Mouse (Mus musculus): Measurements from ENCODE around the gene Casc1.
"Not testable (repeated sequence)": the region's sequence is repeated elsewhere in the genome, so short reads cannot be mapped to it uniquely, and the experiment has no call there.

The Casc1 gene

GRCm38 (mm10) chr6:145139236-145139635 lies 71.6 kb downstream of the Casc1 start:
- in situ Hi-C loops (cut with MseI, MboI): no loop called here

GRCm38 (mm10) chr6:145136831-145137230 lies 74.0 kb downstream of the Casc1 start:
- in situ Hi-C loops (cut with MseI, MboI): no loop called here

GRCm38 (mm10) chr6:145135804-145136203 lies 75.0 kb downstream of the Casc1 start:
- in situ Hi-C loops (cut with MseI, MboI): no loop called here

GRCm38 (mm10) chr6:145135295-145135694 lies 75.5 kb downstream of the Casc1 start:
- in situ Hi-C loops (cut with MseI, MboI): no loop called here

- in situ Hi-C loops (cut with MseI, MboI): not testable (repeated sequence)
Measured at GRCm38 (mm10) chr6:145132969-145133368, 77.8 kb downstream of the Casc1 start.

GRCm38 (mm10) chr6:145131991-145132390 lies 78.8 kb downstream of the Casc1 start:
- in situ Hi-C loops (cut with MseI, MboI): no loop called here

- in situ Hi-C loops (cut with MseI, MboI): no loop called here
Measured at GRCm38 (mm10) chr6:145129563-145129962, 81.2 kb downstream of the Casc1 start.

GRCm38 (mm10) chr6:145127652-145128051 lies 83.2 kb downstream of the Casc1 start:
- in situ Hi-C loops (cut with MseI, MboI): no loop called here

GRCm38 (mm10) chr6:145125591-145126113 lies 85.2 kb downstream of the Casc1 start:
- in situ Hi-C loops (cut with MseI, MboI): no loop called here

Data from mouse trophoblast stem cell (cell line).